Mouse (Mus musculus) E14TG2a.4 (cell line): ENCODE data around the gene Pln.

ENCODE experiments used
- CTCF ChIP-seq: conservative IDR thresholded peaks from 2 replicates; pipeline ENCODE4 v1.5.1; 2014; ENCODE audit warnings: low read length
- NANOG ChIP-seq: IDR thresholded peaks from 2 replicates; pipeline ENCODE4 v1.6.1; 2014; ENCODE audit warnings: borderline replicate concordance, low read length, mixed read lengths

DNA sequence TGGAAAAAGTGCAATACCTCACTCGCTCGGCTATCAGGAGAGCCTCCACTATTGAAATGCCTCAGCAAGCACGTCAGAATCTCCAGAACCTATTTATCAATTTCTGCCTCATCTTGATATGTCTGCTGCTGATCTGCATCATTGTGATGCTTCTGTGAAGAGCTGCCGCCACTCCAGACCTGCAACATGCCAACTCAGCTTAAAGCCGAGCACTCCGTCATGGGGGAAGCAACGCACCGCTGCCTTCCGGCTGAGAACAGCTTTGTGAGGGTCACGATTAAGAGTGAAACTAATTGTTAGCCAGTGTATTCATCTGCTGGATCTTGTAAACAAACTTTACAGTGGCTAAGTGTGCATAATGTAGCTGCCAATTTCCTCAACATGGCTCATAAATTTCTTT, 6.4 kb downstream of the Pln start:
- TF ChIP-seq CTCF (no peak), NANOG (no peak)
